Mouse (Mus musculus) heart, embryonic 13.5 days (tissue): ENCODE data around the gene Ints12. TPM values are rescaled to one million over a fixed set of nuclear protein-coding genes. Genes with fewer than 3 reads are reported as not detected.

Experiments used
- ATAC-seq: fragments of 200-750 bp; cut with Nextera tagmentation; 2 replicates; pipeline ENCODE4 v1.8.0; 2017; ENCODE audit warnings: moderate TSS enrichment; ENCODE audit not compliant: insufficient number of reproducible peaks, low FRiP score, low TSS enrichment; ENCODE audit errors: extremely low read depth
- H3K27ac ChIP-seq: fragments of 300-500 bp; sonication (generic); replicated peaks from 2 replicates; pipeline ENCODE4 v1.5.1; 2015; ENCODE audit warnings: moderate library complexity, mild to moderate bottlenecking, inconsistent platforms
- H3K27me3 ChIP-seq: fragments of 300-500 bp; sonication (generic); replicated peaks from 2 replicates; pipeline ENCODE4 v1.6.1; 2015; ENCODE audit warnings: mild to moderate bottlenecking, inconsistent platforms
- H3K36me3 ChIP-seq: fragments of 300-500 bp; sonication (generic); 2 replicates; pipeline ENCODE4 v1.6.1; 2015; ENCODE audit warnings: mild to moderate bottlenecking, inconsistent platforms
- H3K4me1 ChIP-seq: fragments of 300-500 bp; sonication (generic); 2 replicates; pipeline ENCODE4 v1.6.1; 2015; ENCODE audit warnings: inconsistent platforms
- H3K4me2 ChIP-seq: fragments of 300-500 bp; sonication (generic); 2 replicates; pipeline ENCODE4 v1.6.1; 2015; ENCODE audit warnings: inconsistent platforms, mild to moderate bottlenecking, moderate library complexity
- H3K4me3 ChIP-seq: fragments of 300-500 bp; sonication (generic); 2 replicates; pipeline ENCODE4 v1.5.1; 2015; ENCODE audit warnings: moderate library complexity, mild to moderate bottlenecking, inconsistent platforms
- H3K9ac ChIP-seq: fragments of 300-500 bp; sonication (generic); 2 replicates; pipeline ENCODE4 v1.6.1; 2015; ENCODE audit warnings: inconsistent platforms, mild to moderate bottlenecking, moderate library complexity
- H3K9me3 ChIP-seq: fragments of 300-500 bp; sonication (generic); 2 replicates; pipeline ENCODE4 v1.6.1; 2016; ENCODE audit warnings: inconsistent platforms
- WGBS: fragments of 180-500 bp; shearing (Covaris S2); methylation state at CpG from one replicate; pipeline ENCODE4 v1.1.7; 2015; ENCODE audit warnings: mixed read lengths; 5-methylcytosine and 5-hydroxymethylcytosine counted together
- polyA plus RNA-seq: library from polyadenylated mRNA; unstranded; fragments of >200 nt; fragmentation: Nextera tagmentation; extraction: Ambion mirVana; gene quantifications from 2 replicates; pipeline ENCODE4 v1.2.1, GENCODE M21; 2015

Gene Ints12
- polyA plus RNA-seq, 1 experiment from 2014 or later, result 12.0 TPM

DNA sequence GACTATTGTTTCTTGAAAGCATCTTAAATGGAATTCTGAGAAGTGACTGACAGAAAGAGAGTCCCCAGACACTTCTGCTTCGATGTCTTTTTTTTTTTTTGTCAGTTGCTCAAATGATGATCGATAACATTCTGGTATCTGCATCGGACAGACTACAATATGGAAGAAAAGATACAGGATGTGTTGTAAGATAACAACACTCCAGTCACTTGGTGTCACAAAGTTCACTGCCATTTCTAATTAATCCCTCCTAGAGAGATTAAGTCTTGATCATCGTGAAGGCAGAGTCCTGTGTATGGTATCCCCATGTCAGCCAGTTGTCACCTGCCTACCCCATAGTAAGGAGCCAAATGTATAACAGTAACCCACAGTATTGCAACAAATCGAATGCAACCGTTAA is 60.0 kb downstream of the Ints12 start:
- no peak overlapping the region for H3K27ac ChIP-seq
- H3K9me3 ChIP-seq, result no peaks in the 10 kb centered on the region
- no peaks in the 10 kb centered on the region for H3K36me3 ChIP-seq
- WGBS, result 68% methylated on average over 6 of the region's 6 CpGs
- no peak for ATAC-seq
- no peak overlapping the region for H3K9ac ChIP-seq
- no peaks in the 10 kb centered on the region for H3K4me1 ChIP-seq
- H3K27me3 ChIP-seq, result no peaks in the 10 kb centered on the region
- H3K4me3 ChIP-seq, result no peak overlapping the region
- H3K4me2 ChIP-seq, result no peak overlapping the region

DNA sequence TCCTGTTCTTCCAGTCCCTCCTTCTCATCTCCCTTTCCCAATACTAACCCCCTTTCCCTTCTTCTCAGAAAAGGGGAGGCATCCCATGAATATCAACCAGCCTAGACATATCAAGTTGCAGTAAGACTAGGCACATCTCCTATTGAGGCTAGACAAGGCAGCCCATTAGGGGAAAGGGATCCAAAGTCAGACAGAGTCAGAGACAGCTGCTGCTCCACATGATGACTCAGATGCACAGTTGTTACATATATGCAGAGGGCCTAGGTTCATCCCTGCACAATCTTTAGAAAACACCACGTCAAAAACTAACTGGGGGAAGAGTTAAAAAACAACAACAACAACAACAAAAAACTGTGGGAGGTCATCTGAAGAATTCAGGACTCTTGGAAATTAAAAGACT is 61.2 kb downstream of the Ints12 start:
- Histone ChIP-seq H3K9me3 (no peaks in the 10 kb centered on the region), H3K4me2 (no peak overlapping the region), H3K4me3 (no peak overlapping the region), H3K9ac (no peak overlapping the region), H3K27ac (no peak overlapping the region), H3K4me1 (no peaks in the 10 kb centered on the region), H3K27me3 (no peaks in the 10 kb centered on the region), H3K36me3 (no peaks in the 10 kb centered on the region)
- 34% methylated on average over 1 of the region's 1 CpGs for WGBS
- no peak for ATAC-seq

DNA sequence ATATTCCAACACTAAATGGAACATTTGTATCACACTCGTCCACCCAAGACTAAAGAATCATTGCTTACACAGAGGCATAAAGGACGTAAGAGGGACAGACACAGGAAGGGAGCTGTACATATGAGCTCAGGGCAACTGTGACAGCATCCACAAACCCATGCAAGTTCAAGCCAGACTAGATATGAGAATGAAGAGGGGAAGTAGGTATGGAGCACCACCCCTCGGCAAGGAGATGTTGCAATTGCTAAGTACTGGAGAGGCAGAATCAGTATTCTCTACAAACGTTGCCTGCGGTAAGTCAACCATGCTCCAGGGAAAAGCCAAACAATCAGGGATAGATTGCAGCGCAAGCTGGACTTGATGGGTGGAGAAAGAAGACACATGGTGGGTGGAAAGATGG is 62.0 kb downstream of the Ints12 start:
- H3K4me1 ChIP-seq, result no peaks in the 10 kb centered on the region

DNA sequence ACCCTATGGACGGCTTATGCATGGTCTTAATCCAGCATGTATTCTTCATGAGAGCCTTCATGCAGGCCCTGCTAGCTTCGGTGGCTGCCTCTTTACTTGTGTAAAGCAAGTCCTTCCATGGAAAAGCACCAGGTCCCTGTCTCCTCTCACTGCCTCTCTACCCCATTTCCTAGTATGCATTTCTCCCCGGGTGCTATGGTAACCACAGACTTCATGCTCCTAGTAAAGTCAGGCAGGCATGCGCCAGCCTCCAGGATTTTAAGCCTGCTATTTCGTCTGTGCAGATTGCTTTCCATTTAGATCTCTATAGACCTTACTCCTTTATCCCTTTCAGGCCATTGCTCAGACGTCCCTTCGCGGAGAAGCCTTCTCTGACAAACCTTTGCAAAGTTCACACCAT is 63.0 kb downstream of the Ints12 start:
- Histone ChIP-seq H3K27me3 (no peaks in the 10 kb centered on the region), H3K4me1 (no peaks in the 10 kb centered on the region), H3K9ac (no peak overlapping the region), H3K4me2 (no peak overlapping the region), H3K27ac (no peak overlapping the region), H3K36me3 (no peaks in the 10 kb centered on the region), H3K9me3 (no peaks in the 10 kb centered on the region), H3K4me3 (no peak overlapping the region)
- WGBS, result 77% methylated on average over 8 of the region's 8 CpGs
- ATAC-seq, result no peak

More for the DNA sequence above, 62.0 kb downstream of the Ints12 start:
- Histone ChIP-seq H3K36me3 (no peaks in the 10 kb centered on the region), H3K27me3 (no peaks in the 10 kb centered on the region), H3K4me2 (no peak overlapping the region), H3K4me3 (no peak overlapping the region), H3K9ac (no peak overlapping the region), H3K9me3 (no peaks in the 10 kb centered on the region), H3K27ac (no peak overlapping the region)
- no peak for ATAC-seq
- 68% methylated on average over 6 of the region's 6 CpGs for WGBS

DNA sequence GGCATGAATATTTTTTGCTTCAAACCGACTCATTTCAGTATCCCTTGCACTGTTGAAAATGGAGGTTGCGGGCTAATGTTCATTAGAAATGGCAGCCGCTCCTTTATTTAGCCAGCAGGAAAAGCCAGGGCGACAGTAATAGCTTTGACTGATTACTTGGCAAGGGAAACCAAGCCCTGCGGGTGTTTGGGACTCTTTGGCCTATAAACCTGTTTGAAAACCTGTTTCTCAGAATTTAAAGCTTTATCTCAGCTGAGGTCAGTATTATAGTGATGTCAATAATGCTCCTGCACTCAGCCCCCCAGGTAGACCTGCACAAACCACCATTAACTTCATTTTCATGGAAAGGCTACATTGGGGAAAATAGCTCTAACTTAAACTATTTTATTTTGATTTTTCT is 66.6 kb downstream of the Ints12 start:
- Histone ChIP-seq H3K4me1 (no peaks in the 10 kb centered on the region), H3K27me3 (no peaks in the 10 kb centered on the region), H3K27ac (no peak overlapping the region), H3K4me3 (no peak overlapping the region), H3K9me3 (no peaks in the 10 kb centered on the region), H3K9ac (no peak overlapping the region), H3K4me2 (no peak overlapping the region), H3K36me3 (no peaks in the 10 kb centered on the region)
- WGBS, result 67% methylated on average over 5 of the region's 5 CpGs
- ATAC-seq, result no peak

Other genes starting within 250 kb of the Ints12 start
- 21.8 and 25.6 TPM in 2 replicates for gene Npnt, start 141.5 kb upstream of the Ints12 start, polyA plus RNA-seq
- gene Gstcd, start 193 bp downstream of the Ints12 start, polyA plus RNA-seq, result 3.4 and 3.8 TPM in 2 replicates
- not detected in 2 replicates for gene Arhgef38, start 143.1 kb downstream of the Ints12 start, polyA plus RNA-seq
- 110 and 122 TPM in 2 replicates for gene Ppa2, start 218.3 kb downstream of the Ints12 start, polyA plus RNA-seq